Comparison of ENCODE assay signal across 8 mouse cellular contexts in genomic region chr4:155943049-155943452, GRCm38 (mm10). TPM values are rescaled to one million over a fixed set of nuclear protein-coding genes. Genes with fewer than 3 reads are reported as not detected.
DNase-seq lines count a peak whose midpoint lies in the region; ATAC-seq and TF ChIP-seq lines count a peak whose summit lies in the region.

No protein-coding gene starts in this region.

- TF ChIP-seq CTCF in forebrain, postnatal 0 days (IDR thresholded peaks at IDR 0.05; ENCODE audit: low read depth) = no peak
- no peak for TF ChIP-seq CTCF in left cerebral cortex, adult 2 months (IDR thresholded peaks at IDR 0.05)

- H3K27ac ChIP-seq in forebrain, postnatal 0 days (ENCODE audit: low read depth, low read length) = peak overlapping the region; percentile 80
- peak overlapping the region; percentile 91 for H3K27ac ChIP-seq in left cerebral cortex, adult 2 months
- peak overlapping the region; percentile 87 for H3K27ac ChIP-seq in stomach, embryonic 15.5 days

- intact Hi-C loops in left cerebral cortex, adult 2 months (cut with DNase I) = loop anchor here (2.0 kb wide), 3 partner anchors 50 to 112 kb away; partner anchors contain the start of genes Aurkaip1, Cptp and Ints11

- no peaks in the 10 kb centered on the region for H3K27me3 ChIP-seq in forebrain, postnatal 0 days (ENCODE audit: insufficient read depth, low read length)
- H3K27me3 ChIP-seq in stomach, embryonic 15.5 days (replicated peaks) = no peaks in the 10 kb centered on the region

- H3K9ac ChIP-seq in forebrain, postnatal 0 days = peak overlapping the region; percentile 81
- peak overlapping the region; percentile 70 for H3K9ac ChIP-seq in stomach, embryonic 15.5 days

- H3K36me3 ChIP-seq in forebrain, postnatal 0 days (ENCODE audit: insufficient read depth) = peaks cover 9% of the 10 kb centered on the region; the same call in 1 of the 2 replicates
- peaks cover 6% of the 10 kb centered on the region; the same call in 1 of the 2 replicates for H3K36me3 ChIP-seq in stomach, embryonic 15.5 days

- peak overlapping the region; percentile 87 for H3K4me3 ChIP-seq in forebrain, postnatal 0 days (ENCODE audit: low read depth, low read length)
- H3K4me3 ChIP-seq in left cerebral cortex, adult 2 months = peak overlapping the region; percentile 68
- peak overlapping the region; percentile 95 for H3K4me3 ChIP-seq in stomach, embryonic 15.5 days (replicated peaks)

- H3K9me3 ChIP-seq in forebrain, postnatal 0 days (ENCODE audit: low read length) = no peaks in the 10 kb centered on the region
- no peaks in the 10 kb centered on the region for H3K9me3 ChIP-seq in stomach, embryonic 15.5 days

- H3K4me1 ChIP-seq in forebrain, postnatal 0 days (ENCODE audit: insufficient read depth) = peaks cover 12% of the 10 kb centered on the region
- H3K4me1 ChIP-seq in stomach, embryonic 15.5 days = peaks cover 15% of the 10 kb centered on the region

- peak overlapping the region; percentile 93 for H3K4me2 ChIP-seq in forebrain, postnatal 0 days (ENCODE audit: low read depth)
- peak overlapping the region; percentile 88 for H3K4me2 ChIP-seq in stomach, embryonic 15.5 days

- no peak for DNase-seq in cerebellum, adult 11 months
- DNase-seq in adrenal gland, postnatal 36 days = peak; percentile 14 to 42
- no peak for DNase-seq in forebrain, postnatal 0 days
- peak; percentile 58 for DNase-seq in heart, postnatal 4 days
- peak; percentile 33 to 42 for DNase-seq in left cerebral cortex, adult 2 months (ENCODE audit: extremely low spot score in 1 of 2, low spot score in 2 of 2)
- DNase-seq in lung, postnatal 36 days = peak; percentile 34

- peak; percentile 27; the same call in 1 of the 2 replicates for ATAC-seq in cerebellum, adult (ENCODE audit: insufficient number of reproducible peaks, low FRiP score, low TSS enrichment)
- peak; percentile 40 for ATAC-seq in forebrain, postnatal 0 days
- ATAC-seq in stomach, embryonic 15.5 days (ENCODE audit: insufficient read depth, low FRiP score, low read depth) = peak; percentile 8; the same call in 1 of the 2 replicates

- under 1% methylated on average over 17 of the region's 17 CpGs for WGBS in forebrain, postnatal 0 days
- 1% methylated on average over 17 of the region's 17 CpGs for WGBS in stomach, embryonic 15.5 days

RNA-seq across cellular contexts. Expression of gene Ube2j2, which starts 0.6 kb away (rescaled TPM):
- total RNA-seq in adrenal gland, postnatal 36 days (2021) = 10 to 100 TPM; 70.9 to 81.5 TPM
- 80.3 and 84.7 TPM in 2 replicates for total RNA-seq in forebrain, postnatal 0 days (2014; rRNA removed)
- 138 and 163 TPM in 2 replicates for polyA plus RNA-seq in forebrain, postnatal 0 days (2015; fragmentation: Nextera tagmentation; extraction: Ambion mirVana)
- total RNA-seq in heart, postnatal 4 days (2021) = 10 to 100 TPM; 72.4 to 81.4 TPM
- total RNA-seq in left cerebral cortex, adult 2 months (2021) = 10 to 100 TPM; 70.3 to 80.5 TPM
- 100 and 102 TPM in 2 replicates for polyA plus RNA-seq in stomach, embryonic 15.5 days (2015; fragmentation: Nextera tagmentation; extraction: Ambion mirVana)

RNA-seq across cellular contexts. Expression of gene C1qtnf12, which starts 19.1 kb away (rescaled TPM):
- 10 to 100 TPM; 43.5 to 89.3 TPM for total RNA-seq in adrenal gland, postnatal 36 days (2021)
- 12.8 and 13.9 TPM in 2 replicates for total RNA-seq in forebrain, postnatal 0 days (2014; rRNA removed)
- polyA plus RNA-seq in forebrain, postnatal 0 days (2015; fragmentation: Nextera tagmentation; extraction: Ambion mirVana) = 10.3 and 11.1 TPM in 2 replicates
- 10 to 100 TPM; 14.7 to 15.2 TPM for total RNA-seq in heart, postnatal 4 days (2021)
- 10 to 100 TPM; 18.9 to 19.7 TPM for total RNA-seq in left cerebral cortex, adult 2 months (2021)
- polyA plus RNA-seq in stomach, embryonic 15.5 days (2015; fragmentation: Nextera tagmentation; extraction: Ambion mirVana) = 46.2 and 49.1 TPM in 2 replicates

RNA-seq across cellular contexts. Expression of gene B3galt6, which starts 49.4 kb away (rescaled TPM):
- 1 to 10 TPM; 7.6 to 8.0 TPM for total RNA-seq in adrenal gland, postnatal 36 days (2021)
- 39.5 and 43.9 TPM in 2 replicates for total RNA-seq in forebrain, postnatal 0 days (2014; rRNA removed)
- 19.4 and 28.6 TPM in 2 replicates for polyA plus RNA-seq in forebrain, postnatal 0 days (2015; fragmentation: Nextera tagmentation; extraction: Ambion mirVana)
- 1 to 10 TPM; 4.1 to 4.5 TPM for total RNA-seq in heart, postnatal 4 days (2021)
- 10 to 100 TPM in 1 of 2 experiments, 1 to 10 TPM in 1; 9.1 to 10.8 TPM for total RNA-seq in left cerebral cortex, adult 2 months (2021)
- polyA plus RNA-seq in stomach, embryonic 15.5 days (2015; fragmentation: Nextera tagmentation; extraction: Ambion mirVana) = 14.4 and 14.6 TPM in 2 replicates

RNA-seq across cellular contexts. Expression of gene Sdf4, which starts 49.6 kb away (rescaled TPM):
- total RNA-seq in adrenal gland, postnatal 36 days (2021) = 100 to 1,000 TPM; 266 to 276 TPM
- total RNA-seq in forebrain, postnatal 0 days (2014; rRNA removed) = 123 and 126 TPM in 2 replicates
- polyA plus RNA-seq in forebrain, postnatal 0 days (2015; fragmentation: Nextera tagmentation; extraction: Ambion mirVana) = 115 and 117 TPM in 2 replicates
- total RNA-seq in heart, postnatal 4 days (2021) = 100 to 1,000 TPM; 107 to 109 TPM
- total RNA-seq in left cerebral cortex, adult 2 months (2021) = 100 to 1,000 TPM; 187 to 193 TPM
- 154 and 168 TPM in 2 replicates for polyA plus RNA-seq in stomach, embryonic 15.5 days (2015; fragmentation: Nextera tagmentation; extraction: Ambion mirVana)

RNA-seq across cellular contexts. Expression of gene Acap3, which starts 51.4 kb away (rescaled TPM):
- total RNA-seq in adrenal gland, postnatal 36 days (2021) = 10 to 100 TPM; 20.1 to 20.7 TPM
- total RNA-seq in forebrain, postnatal 0 days (2014; rRNA removed) = 116 and 147 TPM in 2 replicates
- 84.2 and 95.3 TPM in 2 replicates for polyA plus RNA-seq in forebrain, postnatal 0 days (2015; fragmentation: Nextera tagmentation; extraction: Ambion mirVana)
- total RNA-seq in heart, postnatal 4 days (2021) = 10 to 100 TPM; 16.9 to 21.4 TPM
- 100 to 1,000 TPM; 139 to 152 TPM for total RNA-seq in left cerebral cortex, adult 2 months (2021)
- 17.0 and 17.5 TPM in 2 replicates for polyA plus RNA-seq in stomach, embryonic 15.5 days (2015; fragmentation: Nextera tagmentation; extraction: Ambion mirVana)

Comparison
In these comparisons a context has a peak if more than half of its experiments do, and no peak if none do; other contexts are left out.
1. DNase-seq: peak in adrenal gland, postnatal 36 days (2 of 2), heart, postnatal 4 days (single experiment), left cerebral cortex, adult 2 months (2 of 2) and lung, postnatal 36 days (single experiment); none in cerebellum, adult 11 months (single experiment) and forebrain, postnatal 0 days (single experiment).
2. Peak in every context shown above with its lines, with median percentiles within 50 percentile points of each other: ATAC-seq, H3K27ac ChIP-seq and H3K4me3 ChIP-seq.